Mouse (Mus musculus) intestine, postnatal 0 days (tissue): ENCODE measurements around the gene Hgf. TPM values are rescaled to one million over a fixed set of nuclear protein-coding genes. Genes with fewer than 3 reads are reported as not detected.

Experiments
- ATAC-seq: fragments of 200-750 bp; cut with Nextera tagmentation; 2 replicates; pipeline ENCODE4 v1.8.0; 2017; ENCODE audit warnings: mild to moderate bottlenecking, moderate TSS enrichment, moderate library complexity
- H3K27ac ChIP-seq: fragments of 300-500 bp; sonication (generic); 2 replicates; pipeline ENCODE4 v1.5.1; 2014; ENCODE audit warnings: mild to moderate bottlenecking, low read depth, low read length, moderate library complexity
- H3K27me3 ChIP-seq: fragments of 300-500 bp; sonication (generic); replicated peaks from 2 replicates; pipeline ENCODE4 v1.6.1; 2014; ENCODE audit warnings: low read length, mixed read lengths; ENCODE audit not compliant: control insufficient read depth, insufficient read depth
- H3K36me3 ChIP-seq: fragments of 300-500 bp; sonication (generic); 2 replicates; pipeline ENCODE4 v1.6.1; 2014; ENCODE audit warnings: mild to moderate bottlenecking, moderate library complexity; ENCODE audit not compliant: control insufficient read depth, insufficient read depth
- H3K4me1 ChIP-seq: fragments of 300-500 bp; sonication (generic); replicated peaks from 2 replicates; pipeline ENCODE4 v1.6.1; 2014; ENCODE audit warnings: antibody characterized with exemption, low read length, mixed read lengths; ENCODE audit not compliant: control insufficient read depth, insufficient read depth
- H3K4me2 ChIP-seq: fragments of 300-500 bp; sonication (generic); replicated peaks from 2 replicates; pipeline ENCODE4 v1.6.1; 2014; ENCODE audit warnings: low read depth, mild to moderate bottlenecking, moderate library complexity
- H3K4me3 ChIP-seq: fragments of 300-500 bp; sonication (generic); 2 replicates; pipeline ENCODE4 v1.5.1; 2014; ENCODE audit warnings: low read depth, low read length
- H3K9ac ChIP-seq: fragments of 300-500 bp; sonication (generic); 2 replicates; pipeline ENCODE4 v1.6.1; 2014; ENCODE audit warnings: mild to moderate bottlenecking, low read depth, low read length
- H3K9me3 ChIP-seq: fragments of 300-500 bp; sonication (generic); 2 replicates; pipeline ENCODE4 v1.6.1; 2016; ENCODE audit warnings: mixed run types; ENCODE audit not compliant: control insufficient read depth
- CTCF ChIP-seq: sonication (generic); IDR thresholded peaks from 2 replicates; pipeline ENCODE4 v1.5.1; 2016; ENCODE audit warnings: low read depth, mild to moderate bottlenecking, control low read depth, antibody characterized with exemption, moderate library complexity
- WGBS: fragments of 180-500 bp; shearing (Covaris S2); extraction: QIAGEN DNeasy Blood & Tissue Kit; methylation state at CpG from one replicate; pipeline ENCODE4 v1.1.7; 2014; 5-methylcytosine and 5-hydroxymethylcytosine counted together
- polyA plus RNA-seq: library from polyadenylated mRNA; unstranded; fragments of >200 nt; fragmentation: Nextera tagmentation; extraction: Ambion mirVana; gene quantifications from 2 replicates; pipeline ENCODE4 v1.2.1, GENCODE M21; 2015

The Hgf gene
- polyA plus RNA-seq, 1 experiment from 2014 or later, result 1.9 TPM

DNA sequence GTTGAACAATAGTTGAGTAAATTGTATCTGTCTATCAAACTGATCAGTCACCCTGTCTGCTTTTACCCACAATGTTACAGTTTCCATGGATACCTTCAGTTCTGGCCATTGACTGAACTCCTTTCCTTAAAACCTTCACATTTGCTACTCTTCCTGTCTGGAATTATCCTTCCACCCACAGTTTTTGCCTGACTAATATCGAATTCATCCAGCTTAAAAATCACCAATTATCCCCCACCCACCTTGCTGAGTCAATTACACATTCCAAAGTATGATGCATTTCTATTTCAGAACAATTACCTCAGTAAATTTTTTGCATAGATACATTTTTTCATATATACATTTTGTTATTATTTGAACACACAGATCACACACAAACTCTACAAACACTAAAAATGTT is 79.7 kb downstream of the Hgf start:
- H3K4me1 ChIP-seq, result no peaks in the 10 kb centered on the region
- ATAC-seq, result no peak
- no peak for TF ChIP-seq CTCF
- WGBS, result 68% methylated on average over 1 of the region's 1 CpGs
- H3K4me3 ChIP-seq, result no peak overlapping the region
- no peaks in the 10 kb centered on the region for H3K9me3 ChIP-seq
- H3K9ac ChIP-seq, result no peak overlapping the region
- H3K36me3 ChIP-seq, result no peaks in the 10 kb centered on the region
- no peak overlapping the region for H3K27ac ChIP-seq
- no peaks in the 10 kb centered on the region for H3K27me3 ChIP-seq
- H3K4me2 ChIP-seq, result no peak overlapping the region

DNA sequence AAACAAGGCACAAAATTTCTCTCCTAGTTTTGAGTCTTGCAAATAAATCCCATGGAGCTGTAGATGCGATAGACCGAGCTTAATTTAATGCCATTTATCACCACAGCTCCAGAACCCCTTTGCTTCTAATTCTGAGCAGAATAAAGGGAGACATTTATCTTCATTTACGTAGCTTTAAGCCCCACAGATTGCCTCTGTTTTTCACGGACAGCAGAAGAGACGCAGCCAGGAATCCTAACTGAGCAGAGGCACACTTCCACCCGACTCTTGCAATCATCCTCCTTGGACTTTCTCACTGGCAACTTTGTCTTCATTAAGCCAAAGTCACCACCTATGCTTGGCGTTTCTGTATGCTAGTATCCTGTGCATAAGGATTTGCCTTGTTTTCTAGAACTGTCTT is 93.1 kb downstream of the Hgf start:
- Histone ChIP-seq H3K27ac (no peak overlapping the region), H3K4me2 (no peak overlapping the region), H3K36me3 (no peaks in the 10 kb centered on the region), H3K9ac (no peak overlapping the region), H3K9me3 (no peaks in the 10 kb centered on the region), H3K4me3 (no peak overlapping the region), H3K4me1 (no peaks in the 10 kb centered on the region), H3K27me3 (no peaks in the 10 kb centered on the region)
- ATAC-seq, result no peak
- WGBS, result 60% methylated on average over 7 of the region's 7 CpGs
- no peak for TF ChIP-seq CTCF

DNA sequence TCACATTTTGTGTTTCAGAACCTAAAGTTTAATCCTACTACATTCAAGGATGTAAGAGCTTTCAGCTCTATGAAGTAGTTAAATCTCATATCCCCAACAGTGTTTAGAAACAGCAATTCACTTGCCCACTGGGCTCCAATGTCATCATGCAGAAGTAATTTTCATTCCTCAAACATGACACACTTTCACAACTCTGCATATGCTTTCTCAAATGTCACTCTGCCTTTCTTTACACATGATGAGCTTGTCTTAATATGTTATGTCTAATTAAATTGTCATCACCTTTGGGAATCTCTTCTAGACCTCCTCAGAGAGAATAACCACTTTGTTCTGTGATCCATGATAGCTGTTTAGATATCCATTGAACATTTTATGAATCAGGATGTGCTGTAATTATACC is 94.4 kb downstream of the Hgf start:
- Histone ChIP-seq H3K4me3 (no peak overlapping the region), H3K9me3 (no peaks in the 10 kb centered on the region), H3K4me2 (no peak overlapping the region), H3K27me3 (no peaks in the 10 kb centered on the region), H3K9ac (no peak overlapping the region), H3K4me1 (no peaks in the 10 kb centered on the region), H3K36me3 (no peaks in the 10 kb centered on the region), H3K27ac (no peak overlapping the region)
- no peak for ATAC-seq
- TF ChIP-seq CTCF, result no peak

DNA sequence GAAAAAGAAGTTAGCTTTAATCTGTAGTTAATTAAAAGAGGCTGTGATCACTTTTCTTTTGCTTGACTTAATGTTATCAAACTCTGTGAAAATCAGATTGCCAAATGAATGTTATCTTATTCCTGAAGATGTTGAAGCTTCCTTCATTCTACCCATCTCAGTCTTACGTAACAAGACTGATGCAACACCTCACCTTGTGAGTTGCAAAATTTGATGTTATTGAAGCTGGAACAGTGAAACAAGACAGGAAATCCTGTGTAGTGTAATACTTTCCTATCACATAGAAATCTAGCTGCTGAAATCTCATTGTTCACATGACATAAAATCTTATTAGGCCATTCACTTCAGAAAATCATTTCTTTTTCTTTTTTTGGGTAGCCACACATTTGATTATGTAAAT is 96.9 kb downstream of the Hgf start:
- Histone ChIP-seq H3K4me1 (no peaks in the 10 kb centered on the region), H3K27ac (no peak overlapping the region), H3K9ac (no peak overlapping the region), H3K9me3 (no peaks in the 10 kb centered on the region), H3K4me3 (no peak overlapping the region), H3K27me3 (no peaks in the 10 kb centered on the region), H3K4me2 (no peak overlapping the region), H3K36me3 (no peaks in the 10 kb centered on the region)
- ATAC-seq, result no peak
- TF ChIP-seq CTCF, result no peak
- 74% methylated on average over 1 of the region's 1 CpGs for WGBS

DNA sequence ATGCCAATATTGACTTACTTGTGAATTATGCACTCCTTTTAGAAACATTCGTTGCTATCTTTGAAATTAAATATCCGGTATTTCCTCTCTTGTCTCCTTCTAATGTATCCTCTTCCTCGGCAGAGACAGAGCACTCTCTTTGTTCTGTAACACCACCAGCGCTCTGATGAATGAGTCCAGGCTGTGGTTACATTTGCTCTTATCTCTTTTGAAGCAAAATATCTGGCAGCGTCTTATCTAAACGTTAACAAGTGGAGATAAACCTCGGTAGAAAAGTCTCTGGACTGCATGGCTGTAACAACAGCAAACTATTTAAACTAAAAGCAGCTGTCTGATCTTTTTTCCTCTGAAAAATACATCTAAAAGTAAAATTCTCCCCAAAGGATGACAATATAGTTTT is 100.7 kb downstream of the Hgf start:
- Histone ChIP-seq H3K4me1 (no peaks in the 10 kb centered on the region), H3K27ac (no peak overlapping the region), H3K4me3 (no peak overlapping the region), H3K27me3 (no peaks in the 10 kb centered on the region), H3K9me3 (no peaks in the 10 kb centered on the region), H3K36me3 (no peaks in the 10 kb centered on the region), H3K9ac (no peak overlapping the region), H3K4me2 (no peak overlapping the region)
- ATAC-seq, result no peak
- no peak for TF ChIP-seq CTCF
- 5% methylated on average over 7 of the region's 7 CpGs for WGBS

Other genes with a start within 250 kb of the Hgf start
- gene Gm28710, start 238.3 kb downstream of the Hgf start, polyA plus RNA-seq, result 0.09 and 0.14 TPM in 2 replicates